Mouse (Mus musculus): ENCODE results near the gene Mapk3. TPM values are rescaled to one million over a fixed set of nuclear protein-coding genes. Genes with fewer than 3 reads are reported as not detected.

Gene Mapk3
- polyA plus RNA-seq, 1 experiment from 2014 or later, result 54.9 TPM

DNA sequence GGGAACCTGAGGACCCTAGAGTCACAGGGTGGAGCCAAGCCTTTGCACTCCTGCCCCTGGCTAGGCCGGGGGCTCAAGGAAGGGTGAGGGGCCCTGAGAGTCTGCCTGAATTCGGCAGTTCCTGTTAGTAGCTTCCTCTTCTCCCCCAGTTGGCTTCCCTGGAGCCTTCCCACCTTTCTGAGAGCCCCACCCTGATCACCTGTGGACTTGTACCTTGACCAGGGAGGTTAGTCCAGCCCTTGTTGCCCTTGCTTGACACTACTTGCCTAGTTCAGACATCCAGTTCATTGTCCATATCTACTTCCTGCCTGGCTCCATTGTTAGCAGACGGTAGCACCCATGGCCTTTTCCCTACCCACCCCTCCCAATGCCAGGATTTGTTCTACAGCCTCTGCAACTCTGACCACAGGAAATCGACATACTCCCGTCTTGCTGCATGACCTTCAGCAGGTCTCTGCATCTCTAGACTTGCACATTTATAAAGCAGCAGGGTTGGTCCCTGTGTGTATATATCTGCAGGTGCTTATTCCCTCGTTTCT is 2.2 kb downstream of the Mapk3 start:
- H3K36me3 ChIP-seq, result peaks cover 54% of the 10 kb centered on the region
- H3K4me1 ChIP-seq, result peaks cover 37% of the 10 kb centered on the region
- H3K4me3 ChIP-seq, result peak overlapping the region; percentile 80; the same call in 1 of the 2 replicates
- H3K27ac ChIP-seq (replicated peaks), result peak overlapping the region; percentile 95; the same call in 1 of the 2 replicates
- 84% methylated on average over 6 of the region's 6 CpGs for WGBS
- H3K9me3 ChIP-seq (replicated peaks), result no peaks in the 10 kb centered on the region
- H3K27me3 ChIP-seq (ENCODE audit: low read depth, poor library complexity, severe bottlenecking), result no peaks in the 10 kb centered on the region
- no peak for DNase-seq (ENCODE audit: low spot score)

GRCm38 (mm10) chr7:126762471-126763008 is 3.1 kb downstream of the Mapk3 start:
- 0 out of 2 replicates have a peak overlapping the region, but pooled peaks have one; percentile 0 for H3K27ac ChIP-seq (replicated peaks)
- no peaks in the 10 kb centered on the region for H3K27me3 ChIP-seq (ENCODE audit: low read depth, poor library complexity, severe bottlenecking)
- peaks cover 63% of the 10 kb centered on the region for H3K36me3 ChIP-seq
- 81% methylated on average over 17 of the region's 17 CpGs for WGBS
- H3K9me3 ChIP-seq (replicated peaks), result no peaks in the 10 kb centered on the region
- peaks cover 37% of the 10 kb centered on the region for H3K4me1 ChIP-seq
- peak overlapping the region; percentile 2; the same call in 1 of the 2 replicates for H3K4me3 ChIP-seq
- DNase-seq (ENCODE audit: low spot score), result no peak

DNA sequence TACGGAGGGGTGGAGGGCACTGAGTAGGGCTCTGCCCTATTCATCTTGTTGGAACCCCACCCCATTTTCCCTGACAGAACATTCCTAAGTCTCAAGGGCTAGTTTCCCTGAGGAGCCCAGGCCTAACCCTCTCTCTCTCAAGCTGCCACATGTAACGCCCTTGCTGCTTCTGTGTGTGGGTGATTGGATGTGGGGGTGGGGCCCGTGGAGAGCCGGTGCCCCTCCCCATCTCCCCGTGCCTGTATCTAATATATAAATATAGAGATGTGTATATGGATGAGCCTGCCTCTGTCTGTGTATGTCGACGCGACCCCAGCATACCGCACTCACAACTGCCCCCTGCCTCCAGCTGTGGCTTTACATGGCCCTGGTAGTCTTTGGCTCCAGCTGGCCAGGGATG is 6.1 kb downstream of the Mapk3 start:
- H3K4me1 ChIP-seq, result peaks cover 23% of the 10 kb centered on the region
- H3K36me3 ChIP-seq, result peaks cover 93% of the 10 kb centered on the region
- H3K27ac ChIP-seq (replicated peaks), result no peak overlapping the region
- WGBS, result 89% methylated on average over 9 of the region's 9 CpGs
- no peaks in the 10 kb centered on the region for H3K9me3 ChIP-seq (replicated peaks)
- no peaks in the 10 kb centered on the region for H3K27me3 ChIP-seq (ENCODE audit: low read depth, poor library complexity, severe bottlenecking)
- no peak for DNase-seq (ENCODE audit: low spot score)
- no peak overlapping the region for H3K4me3 ChIP-seq

GRCm38 (mm10) chr7:126766201-126766600 is 6.8 kb downstream of the Mapk3 start, which contains the start of gene Gdpd3:
Gdpd3 (plus strand) TSS chr7:126766334.
- DNase-seq (ENCODE audit: low spot score), result no peak
- peaks cover 97% of the 10 kb centered on the region for H3K36me3 ChIP-seq
- H3K4me3 ChIP-seq, result no peak within 1 kb of the TSS
- peaks cover 16% of the 10 kb centered on the region for H3K4me1 ChIP-seq
- WGBS, result 93% methylated on average over 16 of the region's 16 CpGs
- no peaks in the 10 kb centered on the region for H3K27me3 ChIP-seq (ENCODE audit: low read depth, poor library complexity, severe bottlenecking)
- H3K9me3 ChIP-seq (replicated peaks), result no peaks in the 10 kb centered on the region
- H3K27ac ChIP-seq (replicated peaks), result no peak within 1 kb of the TSS

- DNase-seq (ENCODE audit: low spot score), result no peak
- no peaks in the 10 kb centered on the region for H3K27me3 ChIP-seq (ENCODE audit: low read depth, poor library complexity, severe bottlenecking)
- H3K4me1 ChIP-seq, result peaks cover 9% of the 10 kb centered on the region
- H3K4me3 ChIP-seq, result no peak overlapping the region
- peaks cover 90% of the 10 kb centered on the region for H3K36me3 ChIP-seq
- 94% methylated on average over 8 of the region's 8 CpGs for WGBS
- H3K27ac ChIP-seq (replicated peaks), result no peak overlapping the region
- H3K9me3 ChIP-seq (replicated peaks), result no peaks in the 10 kb centered on the region
Measured at GRCm38 (mm10) chr7:126767001-126767400, 7.6 kb downstream of the Mapk3 start.

- H3K36me3 ChIP-seq, result peaks cover 69% of the 10 kb centered on the region
- no peak for DNase-seq (ENCODE audit: low spot score)
- H3K27ac ChIP-seq (replicated peaks), result no peak overlapping the region
- no peaks in the 10 kb centered on the region for H3K9me3 ChIP-seq (replicated peaks)
- H3K4me3 ChIP-seq, result no peak overlapping the region
- H3K4me1 ChIP-seq, result peaks cover 5% of the 10 kb centered on the region
- H3K27me3 ChIP-seq (ENCODE audit: low read depth, poor library complexity, severe bottlenecking), result no peaks in the 10 kb centered on the region
- WGBS, result 91% methylated on average over 12 of the region's 12 CpGs
Measured at GRCm38 (mm10) chr7:126770784-126771183, 11.4 kb downstream of the Mapk3 start.

- Histone ChIP-seq H3K27ac (replicated peaks) (no peak overlapping the region), H3K27me3 (ENCODE audit: low read depth, poor library complexity, severe bottlenecking) (no peaks in the 10 kb centered on the region), H3K36me3 (peaks cover 43% of the 10 kb centered on the region), H3K4me1 (peaks cover 31% of the 10 kb centered on the region), H3K9me3 (replicated peaks) (no peaks in the 10 kb centered on the region), H3K4me3 (no peak overlapping the region)
- no peak for DNase-seq (ENCODE audit: low spot score)
- WGBS, result 86% methylated on average over 2 of the region's 2 CpGs
Measured at GRCm38 (mm10) chr7:126773351-126773750, 13.9 kb downstream of the Mapk3 start.

DNA sequence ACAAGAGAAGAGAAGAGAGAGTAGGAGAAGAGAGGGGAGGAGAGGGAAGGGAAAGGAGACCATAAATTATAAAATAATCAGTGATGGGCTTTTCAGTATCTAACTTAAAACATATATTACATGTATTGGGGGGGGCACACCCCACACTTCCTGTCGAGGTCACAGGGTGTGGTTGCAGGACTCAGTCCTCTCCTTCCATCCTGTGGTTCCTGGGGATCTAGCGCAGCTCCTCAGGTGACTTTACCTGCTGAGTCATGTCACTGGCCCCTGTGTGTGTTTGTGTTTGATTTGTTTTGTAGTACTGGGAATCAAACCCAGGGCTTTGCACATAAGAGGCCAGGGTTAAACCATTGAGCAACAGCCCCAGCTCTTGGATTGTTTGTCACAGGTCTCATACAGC is 15.1 kb downstream of the Mapk3 start:
- Histone ChIP-seq H3K9me3 (replicated peaks) (no peaks in the 10 kb centered on the region), H3K36me3 (peaks cover 32% of the 10 kb centered on the region), H3K4me3 (no peak overlapping the region), H3K27ac (replicated peaks) (no peak overlapping the region), H3K27me3 (ENCODE audit: low read depth, poor library complexity, severe bottlenecking) (no peaks in the 10 kb centered on the region), H3K4me1 (peaks cover 35% of the 10 kb centered on the region)
- DNase-seq (ENCODE audit: low spot score), result no peak
- WGBS, result 83% methylated on average over 2 of the region's 2 CpGs

DNA sequence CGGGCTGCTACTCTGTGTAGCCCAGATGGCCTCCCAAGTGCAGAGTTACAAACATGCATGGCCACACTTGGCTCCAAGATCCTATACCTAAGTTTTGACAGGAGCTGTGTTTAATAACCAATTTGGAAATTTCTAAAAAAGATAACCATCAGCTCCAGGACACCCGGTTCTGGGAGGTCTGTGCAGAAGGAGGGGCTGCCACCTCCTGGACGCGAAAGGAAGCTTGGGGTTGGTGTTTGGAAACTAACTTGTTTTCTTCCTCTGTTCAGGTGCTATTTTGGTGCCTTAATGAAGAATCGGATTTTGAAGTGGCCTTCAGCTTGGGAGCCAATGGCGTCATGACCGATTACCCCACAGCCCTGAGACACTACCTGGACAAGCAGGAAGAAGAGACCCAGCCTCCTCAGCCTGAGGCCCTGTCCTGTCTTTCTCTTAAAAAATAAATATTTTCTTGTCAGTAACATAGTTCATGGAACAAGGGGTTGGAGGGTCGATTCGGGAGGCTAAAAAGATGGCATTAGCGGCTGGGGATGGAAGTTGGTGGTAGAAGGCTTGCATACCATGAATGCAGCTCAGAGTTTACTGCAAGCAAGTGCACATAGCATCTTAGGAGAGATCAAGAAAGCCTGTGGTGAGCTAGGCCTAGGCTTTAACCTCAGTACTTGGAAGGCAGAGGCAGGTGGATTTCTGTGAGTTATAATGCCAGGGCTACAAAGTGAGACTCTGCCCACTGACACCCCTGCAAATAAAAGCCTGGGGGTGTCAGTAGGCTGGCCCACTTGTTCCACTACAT is 16.0 kb downstream of the Mapk3 start:
- peak overlapping the region; percentile 79; the same call in 1 of the 2 replicates for H3K4me3 ChIP-seq
- no peak for DNase-seq (ENCODE audit: low spot score)
- 86% methylated on average over 10 of the region's 10 CpGs for WGBS
- peak overlapping the region; percentile 96; the same call in 1 of the 2 replicates for H3K27ac ChIP-seq (replicated peaks)
- no peaks in the 10 kb centered on the region for H3K9me3 ChIP-seq (replicated peaks)
- peaks cover 23% of the 10 kb centered on the region for H3K36me3 ChIP-seq
- H3K27me3 ChIP-seq (ENCODE audit: low read depth, poor library complexity, severe bottlenecking), result no peaks in the 10 kb centered on the region
- peaks cover 44% of the 10 kb centered on the region for H3K4me1 ChIP-seq

DNA sequence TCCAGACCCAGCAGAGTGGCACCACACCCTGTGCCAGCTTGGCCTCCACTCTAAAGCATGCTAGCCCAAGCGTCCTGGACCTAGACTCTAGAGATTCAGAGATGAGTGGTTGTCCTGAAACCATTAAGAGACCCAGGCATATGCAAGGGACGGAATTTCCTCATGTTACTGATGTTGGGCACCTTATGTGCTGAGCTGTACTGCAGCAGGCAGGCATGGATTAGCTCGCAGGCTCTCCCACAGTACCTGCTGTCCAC is 16.5 kb downstream of the Mapk3 start:
- 71% methylated on average over 3 of the region's 3 CpGs for WGBS
- Histone ChIP-seq H3K27me3 (ENCODE audit: low read depth, poor library complexity, severe bottlenecking) (no peaks in the 10 kb centered on the region), H3K27ac (replicated peaks) (peak overlapping the region; percentile 96), H3K4me3 (peak overlapping the region; percentile 79), H3K4me1 (peaks cover 48% of the 10 kb centered on the region), H3K9me3 (replicated peaks) (no peaks in the 10 kb centered on the region), H3K36me3 (peaks cover 18% of the 10 kb centered on the region)
- no peak for DNase-seq (ENCODE audit: low spot score)

DNA sequence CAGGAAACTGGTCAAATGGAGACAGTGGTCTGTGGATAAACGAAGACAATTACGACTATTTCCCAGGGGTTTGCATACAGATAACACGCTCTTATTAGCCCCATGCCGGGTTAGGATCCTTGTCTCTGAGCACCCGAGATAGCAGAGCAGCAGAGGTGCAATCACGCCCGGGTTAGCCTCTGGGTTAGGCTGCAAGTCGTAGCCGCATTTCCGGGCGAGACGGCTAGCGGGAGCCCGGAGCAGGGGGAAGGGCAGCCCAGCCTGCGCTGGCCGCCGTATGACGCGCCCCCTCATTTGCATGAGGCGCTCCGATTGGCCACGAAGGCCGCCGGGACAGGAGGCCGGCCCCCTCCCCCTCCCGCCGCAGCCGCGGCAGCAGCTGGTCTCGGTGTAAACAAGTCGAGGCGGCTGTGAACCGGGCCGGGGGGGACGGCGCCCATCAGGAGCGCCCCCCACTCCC is 17.2 kb downstream of the Mapk3 start, which contains the start of gene Ypel3:
Gene Ypel3, plus strand, starts transcription at position 358 of the 460 bp plus-strand sequence.
- peak; percentile 92 for DNase-seq (ENCODE audit: low spot score)
- Histone ChIP-seq H3K4me1 (peaks cover 55% of the 10 kb centered on the region), H3K9me3 (replicated peaks) (no peaks in the 10 kb centered on the region), H3K36me3 (peaks cover 14% of the 10 kb centered on the region), H3K27ac (replicated peaks) (peak within 1 kb of the TSS; percentile 96), H3K4me3 (peak within 1 kb of the TSS; percentile 79), H3K27me3 (ENCODE audit: low read depth, poor library complexity, severe bottlenecking) (no peaks in the 10 kb centered on the region)
- under 1% methylated on average over 37 of the region's 37 CpGs for WGBS

DNA sequence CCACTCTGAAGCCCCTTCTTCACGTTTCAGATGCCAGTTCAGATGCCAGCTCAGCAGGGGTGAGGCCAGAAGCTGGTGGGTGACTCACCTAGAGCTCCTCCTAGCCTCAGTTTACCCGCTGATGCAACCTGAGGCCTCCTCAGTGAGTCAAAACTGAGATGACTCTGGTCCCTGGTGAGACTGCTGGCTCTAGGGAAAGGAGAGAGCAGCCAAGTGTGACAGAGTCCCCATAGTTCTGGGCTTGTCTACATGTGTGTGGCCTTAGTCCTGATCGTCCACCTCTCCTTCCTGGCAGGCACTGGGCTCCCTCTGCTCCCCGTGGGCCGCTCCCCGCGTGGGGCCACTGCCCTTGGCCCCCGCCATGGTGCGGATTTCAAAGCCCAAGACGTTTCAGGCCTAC is 18.1 kb downstream of the Mapk3 start:
- peaks cover 63% of the 10 kb centered on the region for H3K4me1 ChIP-seq
- DNase-seq (ENCODE audit: low spot score), result no peak
- no peaks in the 10 kb centered on the region for H3K9me3 ChIP-seq (replicated peaks)
- peaks cover 10% of the 10 kb centered on the region for H3K36me3 ChIP-seq
- WGBS, result 47% methylated on average over 10 of the region's 10 CpGs
- H3K27ac ChIP-seq (replicated peaks), result peak overlapping the region; percentile 96
- H3K27me3 ChIP-seq (ENCODE audit: low read depth, poor library complexity, severe bottlenecking), result no peaks in the 10 kb centered on the region
- H3K4me3 ChIP-seq, result peak overlapping the region; percentile 79

DNA sequence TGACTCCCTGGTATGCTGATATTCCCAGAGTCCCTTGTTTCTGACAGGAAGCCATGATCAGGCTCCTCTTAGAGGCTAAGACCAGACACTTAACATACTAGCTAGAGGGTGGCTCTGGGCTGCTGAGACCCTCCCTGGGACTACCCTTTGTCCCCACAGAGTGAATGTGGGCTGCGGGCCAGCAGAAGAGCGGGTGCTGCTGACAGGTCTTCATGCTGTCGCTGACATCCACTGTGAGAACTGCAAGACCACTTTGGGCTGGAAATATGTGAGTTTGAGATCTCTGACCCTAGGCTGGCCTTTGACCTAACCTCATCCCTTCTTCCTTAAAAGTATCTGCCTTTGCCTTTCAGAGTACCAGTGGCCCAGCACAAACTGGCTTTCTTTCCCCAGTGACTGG is 18.7 kb downstream of the Mapk3 start:
- WGBS, result 88% methylated on average over 3 of the region's 3 CpGs
- Histone ChIP-seq H3K27me3 (ENCODE audit: low read depth, poor library complexity, severe bottlenecking) (no peaks in the 10 kb centered on the region), H3K9me3 (replicated peaks) (no peaks in the 10 kb centered on the region), H3K4me3 (peak overlapping the region; percentile 79; the same call in 1 of the 2 replicates), H3K36me3 (peaks cover 10% of the 10 kb centered on the region), H3K27ac (replicated peaks) (peak overlapping the region; percentile 96; the same call in 1 of the 2 replicates), H3K4me1 (peaks cover 68% of the 10 kb centered on the region)
- no peak for DNase-seq (ENCODE audit: low spot score)
